Mouse (Mus musculus) limb, embryonic 11.5 days (tissue): ENCODE data around the gene Rasa3. TPM values are rescaled to one million over a fixed set of nuclear protein-coding genes. Genes with fewer than 3 reads are reported as not detected.

Experiments
- ATAC-seq: fragments of 200-750 bp; cut with Nextera tagmentation; 2 replicates; pipeline ENCODE4 v1.8.0; 2017; ENCODE audit warnings: low read depth; ENCODE audit not compliant: insufficient number of reproducible peaks, low FRiP score, low TSS enrichment
- DNase-seq: peaks from one replicate; pipeline ENCODE4 v3.0.0-alpha.2; 2015; ENCODE audit warnings: low spot score
- H3K27ac ChIP-seq: fragments of 300-500 bp; sonication (generic); replicated peaks from 2 replicates; pipeline ENCODE4 v1.5.1; 2014; ENCODE audit warnings: low read depth, mild to moderate bottlenecking, low read length
- H3K27me3 ChIP-seq: fragments of 300-500 bp; sonication (generic); 2 replicates; pipeline ENCODE4 v1.6.1; 2014; ENCODE audit warnings: mild to moderate bottlenecking, low read length, mixed read lengths; ENCODE audit not compliant: control insufficient read depth, insufficient read depth
- H3K36me3 ChIP-seq: fragments of 300-500 bp; sonication (generic); 2 replicates; pipeline ENCODE4 v1.6.1; 2014; ENCODE audit warnings: mild to moderate bottlenecking, low read length, moderate library complexity, mixed read lengths; ENCODE audit not compliant: control insufficient read depth, insufficient read depth
- H3K4me1 ChIP-seq: fragments of 300-500 bp; sonication (generic); 2 replicates; pipeline ENCODE4 v1.6.1; 2014; ENCODE audit warnings: low read length, mixed read lengths; ENCODE audit not compliant: control insufficient read depth, insufficient read depth
- H3K4me2 ChIP-seq: fragments of 300-500 bp; sonication (generic); 2 replicates; pipeline ENCODE4 v1.6.1; 2014; ENCODE audit warnings: low read depth, mild to moderate bottlenecking, moderate library complexity; ENCODE audit not compliant: severe bottlenecking
- H3K4me3 ChIP-seq: fragments of 300-500 bp; sonication (generic); 2 replicates; pipeline ENCODE4 v1.5.1; 2014; ENCODE audit warnings: low read depth, low read length
- H3K9ac ChIP-seq: fragments of 300-500 bp; sonication (generic); 2 replicates; pipeline ENCODE4 v1.6.1; 2014; ENCODE audit warnings: mild to moderate bottlenecking, low read length
- H3K9me3 ChIP-seq: fragments of 300-500 bp; sonication (generic); 2 replicates; pipeline ENCODE4 v1.6.1; 2016; ENCODE audit warnings: low read length; ENCODE audit not compliant: control insufficient read depth
- WGBS: fragments of 180-500 bp; shearing (Covaris S2); extraction: QIAGEN DNeasy Blood & Tissue Kit; methylation state at CpG from one replicate; pipeline ENCODE4 v1.1.7; 2014; 5-methylcytosine and 5-hydroxymethylcytosine counted together
- polyA plus RNA-seq: library from polyadenylated mRNA; unstranded; fragments of >200 nt; fragmentation: Nextera tagmentation; extraction: Ambion mirVana; gene quantifications from 2 replicates; pipeline ENCODE4 v1.2.1, GENCODE M21; 2014

Gene Rasa3
- polyA plus RNA-seq, 1 experiment from 2014 or later, result 16.6 TPM

DNA sequence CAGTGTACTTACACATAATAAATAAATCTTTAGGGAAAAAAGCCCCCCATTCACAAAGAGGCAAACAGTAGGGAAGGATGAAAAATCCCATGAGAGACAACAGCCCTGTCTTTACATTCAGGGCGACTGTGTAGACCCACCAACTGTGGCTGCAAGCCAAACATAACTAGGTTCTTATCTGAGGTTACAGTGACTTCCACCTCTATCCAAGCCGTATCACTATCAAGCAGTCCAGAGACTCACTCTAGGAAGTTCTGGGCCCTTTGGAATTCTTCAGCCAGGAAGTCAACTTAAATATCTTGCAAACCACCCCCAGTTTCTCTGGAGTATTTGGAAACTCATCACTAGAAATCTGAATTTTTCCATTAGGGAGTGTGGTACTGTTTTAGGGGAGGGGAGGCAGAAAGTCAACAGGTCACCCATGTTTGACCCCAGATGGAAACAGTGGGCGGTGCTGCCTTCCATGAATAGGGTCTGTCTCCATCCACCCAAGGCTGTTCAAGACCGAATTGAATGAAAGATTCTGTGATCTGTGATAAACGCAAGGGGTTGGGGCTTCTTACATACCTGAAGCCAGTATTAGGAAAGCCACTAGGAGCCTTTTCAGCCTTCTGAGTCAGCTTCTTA, 22.0 kb upstream of the Rasa3 start:
- H3K4me2 ChIP-seq, result no peak overlapping the region

GRCm38 (mm10) chr8:13698281-13698680, 20.9 kb upstream of the Rasa3 start:
- no peak for DNase-seq
- Histone ChIP-seq H3K4me1 (no peaks in the 10 kb centered on the region), H3K9ac (no peak overlapping the region), H3K27me3 (no peaks in the 10 kb centered on the region), H3K4me2 (no peak overlapping the region), H3K27ac (no peak overlapping the region), H3K9me3 (no peaks in the 10 kb centered on the region), H3K4me3 (no peak overlapping the region), H3K36me3 (no peaks in the 10 kb centered on the region)
- 86% methylated on average over 3 of the region's 3 CpGs for WGBS
- no peak for ATAC-seq

More for the DNA sequence above, 22.0 kb upstream of the Rasa3 start:
- H3K36me3 ChIP-seq, result no peaks in the 10 kb centered on the region
- H3K9me3 ChIP-seq, result no peaks in the 10 kb centered on the region
- no peak overlapping the region for H3K9ac ChIP-seq
- WGBS, result 84% methylated on average over 5 of the region's 5 CpGs
- H3K27me3 ChIP-seq, result no peaks in the 10 kb centered on the region
- DNase-seq, result no peak
- no peak overlapping the region for H3K4me3 ChIP-seq
- no peak overlapping the region for H3K27ac ChIP-seq
- H3K4me1 ChIP-seq, result no peaks in the 10 kb centered on the region
- ATAC-seq, result no peak

GRCm38 (mm10) chr8:13697681-13698080, 20.3 kb upstream of the Rasa3 start:
- H3K4me3 ChIP-seq, result no peak overlapping the region
- H3K4me1 ChIP-seq, result no peaks in the 10 kb centered on the region
- WGBS, result 84% methylated on average over 8 of the region's 8 CpGs

DNA sequence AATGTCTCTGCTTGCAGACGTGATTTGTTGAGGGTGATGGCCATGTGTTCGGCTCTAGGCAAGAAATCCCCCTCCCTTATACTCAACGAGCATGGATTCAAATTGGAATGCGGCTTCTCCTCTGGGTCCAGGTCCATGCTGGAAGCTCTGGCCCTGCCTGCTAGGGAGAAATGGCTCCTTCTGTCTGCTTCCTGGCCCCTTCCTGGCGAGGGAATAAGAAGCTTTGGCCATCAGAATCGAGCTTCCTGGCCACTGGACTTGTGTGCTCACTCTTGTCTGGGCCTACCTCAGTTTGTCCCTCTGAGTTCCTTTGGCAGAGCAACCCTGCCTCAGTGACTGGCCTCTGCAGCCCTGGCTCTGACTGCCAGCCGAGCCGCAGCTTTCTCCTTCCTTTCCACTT, 19.8 kb upstream of the Rasa3 start:
- H3K4me1 ChIP-seq, result no peaks in the 10 kb centered on the region
- no peaks in the 10 kb centered on the region for H3K36me3 ChIP-seq
- no peak overlapping the region for H3K9ac ChIP-seq
- no peak overlapping the region for H3K27ac ChIP-seq
- 78% methylated on average over 8 of the region's 8 CpGs for WGBS
- no peak overlapping the region for H3K4me2 ChIP-seq
- no peaks in the 10 kb centered on the region for H3K9me3 ChIP-seq
- no peaks in the 10 kb centered on the region for H3K27me3 ChIP-seq
- DNase-seq (no peak), ATAC-seq (no peak)
- H3K4me3 ChIP-seq, result no peak overlapping the region

More at GRCm38 (mm10) chr8:13697681-13698080, 20.3 kb upstream of the Rasa3 start:
- Histone ChIP-seq H3K27ac (no peak overlapping the region), H3K9me3 (no peaks in the 10 kb centered on the region), H3K36me3 (no peaks in the 10 kb centered on the region), H3K27me3 (no peaks in the 10 kb centered on the region), H3K4me2 (no peak overlapping the region), H3K9ac (no peak overlapping the region)
- no peak for ATAC-seq
- DNase-seq, result no peak

- DNase-seq, result no peak
- WGBS, result 79% methylated on average over 4 of the region's 4 CpGs
- H3K27me3 ChIP-seq, result no peaks in the 10 kb centered on the region
- no peak overlapping the region for H3K9ac ChIP-seq
- H3K4me1 ChIP-seq, result no peaks in the 10 kb centered on the region
- no peaks in the 10 kb centered on the region for H3K36me3 ChIP-seq
- no peak for ATAC-seq
- no peaks in the 10 kb centered on the region for H3K9me3 ChIP-seq
- H3K27ac ChIP-seq, result no peak overlapping the region
- H3K4me2 ChIP-seq, result no peak overlapping the region
- H3K4me3 ChIP-seq, result no peak overlapping the region
Observed at GRCm38 (mm10) chr8:13696157-13696556, 18.8 kb upstream of the Rasa3 start.

DNA sequence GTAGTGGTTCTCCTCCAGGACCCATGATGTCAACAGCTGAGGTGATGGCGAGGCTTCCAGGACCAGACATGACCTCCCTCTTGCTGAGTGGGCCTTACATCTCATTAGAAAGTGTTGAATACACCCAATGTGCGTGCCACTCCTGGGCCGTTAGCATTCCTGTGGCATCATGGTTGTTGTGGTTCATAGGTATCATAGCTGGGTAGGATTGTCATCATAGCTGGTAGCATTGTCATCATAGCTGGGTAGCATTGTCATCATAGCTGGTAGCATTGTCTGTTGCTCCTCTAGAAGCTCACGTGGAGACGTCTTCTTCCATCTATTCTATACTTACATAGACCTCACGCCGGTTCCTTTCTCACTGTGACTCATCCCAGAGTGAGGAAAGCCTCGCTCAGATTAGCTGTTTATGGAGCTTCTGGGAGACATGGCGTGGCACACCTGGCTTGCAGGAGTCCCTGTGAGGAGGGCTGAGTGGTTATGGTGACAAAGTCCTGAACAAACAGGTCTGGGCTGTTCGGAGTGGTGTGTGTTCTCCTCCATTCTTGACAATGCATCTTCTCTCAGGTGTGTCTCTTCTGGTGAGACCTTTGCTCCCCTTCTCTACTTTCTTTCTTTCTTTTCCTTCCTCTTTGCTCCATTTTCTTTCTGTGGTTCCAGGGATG, 17.9 kb upstream of the Rasa3 start:
- Histone ChIP-seq H3K27me3 (no peaks in the 10 kb centered on the region), H3K9ac (no peak overlapping the region), H3K4me3 (no peak overlapping the region), H3K36me3 (no peaks in the 10 kb centered on the region), H3K27ac (no peak overlapping the region), H3K9me3 (no peaks in the 10 kb centered on the region), H3K4me1 (no peaks in the 10 kb centered on the region), H3K4me2 (no peak overlapping the region)
- WGBS, result 90% methylated on average over 10 of the region's 10 CpGs
- ATAC-seq, result no peak
- no peak for DNase-seq

DNA sequence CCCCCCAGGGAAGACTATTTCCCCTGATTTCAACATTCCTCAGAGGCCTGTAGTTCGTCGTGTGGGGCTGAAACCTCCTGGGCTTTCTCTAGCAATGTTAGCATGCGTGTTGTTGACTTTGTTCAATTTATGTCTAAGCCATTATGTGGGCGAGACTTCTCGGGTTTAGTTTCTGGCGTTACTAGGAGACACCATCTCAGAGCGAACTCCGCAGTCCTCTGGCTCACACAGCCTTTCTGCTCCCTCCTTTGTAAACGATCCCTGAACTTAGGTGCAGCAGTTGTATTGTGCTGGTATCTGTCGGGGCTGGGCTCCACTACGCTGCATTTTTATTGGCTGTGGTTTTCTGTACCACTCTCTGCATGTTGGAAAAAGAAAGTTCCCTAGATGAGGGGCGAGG, 17.3 kb upstream of the Rasa3 start:
- Histone ChIP-seq H3K4me3 (no peak overlapping the region), H3K4me2 (no peak overlapping the region), H3K27me3 (no peaks in the 10 kb centered on the region), H3K9ac (no peak overlapping the region), H3K36me3 (no peaks in the 10 kb centered on the region), H3K9me3 (no peaks in the 10 kb centered on the region), H3K4me1 (no peaks in the 10 kb centered on the region), H3K27ac (no peak overlapping the region)
- WGBS, result 66% methylated on average over 12 of the region's 12 CpGs
- no peak for DNase-seq
- no peak for ATAC-seq

- DNase-seq (no peak), ATAC-seq (no peak)
- no peak overlapping the region for H3K27ac ChIP-seq
Observed at GRCm38 (mm10) chr8:13692302-13693066, 15.1 kb upstream of the Rasa3 start.

More at GRCm38 (mm10) chr8:13692302-13693066, 15.1 kb upstream of the Rasa3 start:
- Histone ChIP-seq H3K9ac (no peak overlapping the region), H3K36me3 (no peaks in the 10 kb centered on the region), H3K9me3 (no peaks in the 10 kb centered on the region), H3K4me2 (no peak overlapping the region), H3K4me3 (no peak overlapping the region), H3K4me1 (no peaks in the 10 kb centered on the region), H3K27me3 (no peaks in the 10 kb centered on the region)
- WGBS, result 32% methylated on average over 10 of the region's 10 CpGs
